Mouse (Mus musculus) embryonic fibroblast, embryonic 13.5 days (primary cell): Measurements from ENCODE around the gene Aprt.

ENCODE experiments used
- CTCF ChIP-seq: IDR thresholded peaks from 2 replicates; pipeline ENCODE4 v1.5.1; 2011; ENCODE audit warnings: mild to moderate bottlenecking, control low read depth, low read length, moderate library complexity, borderline replicate concordance; ENCODE audit not compliant: insufficient read depth
- POLR2A ChIP-seq: IDR thresholded peaks from 2 replicates; pipeline ENCODE4 v1.6.1; 2011; ENCODE audit warnings: low read depth, mild to moderate bottlenecking, control low read depth, low read length, moderate library complexity

- TF ChIP-seq CTCF (no peak), POLR2A (no peak)
Measured at GRCm38 (mm10) chr8:122537033-122537432, 39.7 kb downstream of the Aprt start.
